Mouse (Mus musculus) pancreas, adult 10 weeks (tissue): Measurements from ENCODE around the gene Apol8. TPM values are rescaled to one million over a fixed set of nuclear protein-coding genes. Genes with fewer than 3 reads are reported as not detected.

Experiments
- polyA plus RNA-seq: library from polyadenylated mRNA; stranded (reverse); fragments of 350-450 nt; fragmentation: Illumina TruSeq; extraction: RNeasy Lipid Tissue Mini Kit (QIAGEN cat#74804); gene quantifications from one replicate; pipeline ENCODE4 v1.2.3, GENCODE M21; 2015; ENCODE audit warnings: low read depth, low replicate concordance; ENCODE audit not compliant: insufficient read depth

Apol8 gene
- polyA plus RNA-seq: not detected

DNA sequence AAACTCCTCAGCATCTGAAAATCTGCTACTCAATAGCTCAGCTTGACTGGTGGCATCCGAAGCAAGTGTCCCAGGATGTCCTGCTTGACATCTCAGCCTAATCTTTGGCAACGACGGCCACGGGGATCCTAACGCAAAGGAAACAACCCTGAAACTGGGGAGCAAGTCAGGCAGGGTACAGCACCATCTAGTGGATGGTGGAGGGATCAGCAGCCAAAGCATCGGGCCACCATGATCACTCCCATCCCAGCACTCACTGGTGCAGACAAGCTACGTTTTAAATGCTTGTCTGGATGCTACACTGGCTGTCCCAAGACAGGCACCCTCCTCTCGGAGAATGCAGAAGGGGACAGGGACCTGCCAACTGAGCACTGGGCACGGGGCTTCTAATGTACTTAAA is at the start of gene Apol8:
TSS of gene Apol8 (minus strand) at position 156 of the 400 bp plus-strand sequence.

DNA sequence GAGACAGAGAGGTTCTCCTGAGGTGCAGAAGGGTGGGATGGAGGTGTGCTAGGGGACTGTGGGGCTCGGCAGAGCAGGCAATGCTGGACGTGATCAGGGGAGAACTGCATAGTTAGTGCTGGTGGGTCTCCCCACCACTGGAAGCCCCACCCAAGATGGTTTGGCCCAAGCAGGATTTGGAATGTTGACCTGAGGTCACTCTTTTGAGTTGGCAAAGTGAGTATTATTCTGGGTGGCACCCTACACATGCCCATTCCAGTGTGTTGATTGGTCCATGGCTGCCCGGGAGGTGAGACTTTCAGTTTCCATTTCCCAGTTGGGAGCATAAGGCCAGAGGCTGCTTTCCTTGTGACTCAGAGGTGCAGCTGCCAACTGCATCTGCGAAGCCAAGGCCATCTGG is 28.1 kb downstream of the Apol8 start, which contains the start of gene Apol9b:
TSS of gene Apol9b (plus strand) at position 301 of the 400 bp plus-strand sequence.

GRCm38 (mm10) chr15:77698656-77699055 is 58.1 kb downstream of the Apol8 start, which contains the start of gene Apol7e:
Apol7e (plus strand) TSS chr15:77698857.

Other genes with a start within 250 kb of the Apol8 start
- gene Apol11a, start 248.7 kb downstream of the Apol8 start, polyA plus RNA-seq: not detected
- gene Apol7c, start 223.7 kb downstream of the Apol8 start, polyA plus RNA-seq: not detected
- not detected for gene 1700025B11Rik, start 195.1 kb downstream of the Apol8 start, polyA plus RNA-seq
- gene Apol10b, start 160.9 kb downstream of the Apol8 start, polyA plus RNA-seq: 1.7 TPM
- not detected for gene Gm36245, start 157.7 kb downstream of the Apol8 start, polyA plus RNA-seq
- gene Apol11b, start 113.7 kb downstream of the Apol8 start, polyA plus RNA-seq: not detected
- gene Apol7e, start 58.1 kb downstream of the Apol8 start, polyA plus RNA-seq: not detected
- 2.9 TPM for gene Apol9b, start 28.0 kb downstream of the Apol8 start, polyA plus RNA-seq
- 24.4 TPM for gene Myh9, start 85.2 kb upstream of the Apol8 start, polyA plus RNA-seq
- 45.2 TPM for gene Txn2, start 172.0 kb upstream of the Apol8 start, polyA plus RNA-seq
- 4.8 TPM for gene Foxred2, start 199.7 kb upstream of the Apol8 start, polyA plus RNA-seq
- gene Eif3d, start 213.8 kb upstream of the Apol8 start, polyA plus RNA-seq: 32.9 TPM